Mouse (Mus musculus) neural tube, embryonic 15.5 days (tissue): ENCODE results near the gene Vmp1. TPM values are rescaled to one million over a fixed set of nuclear protein-coding genes. Genes with fewer than 3 reads are reported as not detected.

Source experiments
- ATAC-seq: fragments of 200-750 bp; cut with Nextera tagmentation; 2 replicates; pipeline ENCODE4 v1.8.0; 2017; ENCODE audit warnings: mild to moderate bottlenecking, moderate TSS enrichment, moderate library complexity; ENCODE audit not compliant: low FRiP score
- H3K27ac ChIP-seq: fragments of 300-500 bp; sonication (generic); replicated peaks from 2 replicates; pipeline ENCODE4 v1.5.1; 2015; ENCODE audit warnings: mild to moderate bottlenecking, inconsistent platforms
- H3K27me3 ChIP-seq: fragments of 300-500 bp; sonication (generic); replicated peaks from 2 replicates; pipeline ENCODE4 v1.6.1; 2015; ENCODE audit warnings: inconsistent platforms
- H3K36me3 ChIP-seq: fragments of 300-500 bp; sonication (generic); 2 replicates; pipeline ENCODE4 v1.6.1; 2015; ENCODE audit warnings: inconsistent platforms
- H3K4me1 ChIP-seq: fragments of 300-500 bp; sonication (generic); 2 replicates; pipeline ENCODE4 v1.6.1; 2015; ENCODE audit warnings: inconsistent platforms
- H3K4me2 ChIP-seq: fragments of 300-500 bp; sonication (generic); 2 replicates; pipeline ENCODE4 v1.6.1; 2015; ENCODE audit warnings: inconsistent platforms, mild to moderate bottlenecking, moderate library complexity
- H3K4me3 ChIP-seq: fragments of 300-500 bp; sonication (generic); replicated peaks from 2 replicates; pipeline ENCODE4 v1.5.1; 2015; ENCODE audit warnings: mild to moderate bottlenecking, inconsistent platforms
- H3K9ac ChIP-seq: fragments of 300-500 bp; sonication (generic); replicated peaks from 2 replicates; pipeline ENCODE4 v1.6.1; 2015; ENCODE audit warnings: mild to moderate bottlenecking, inconsistent platforms
- H3K9me3 ChIP-seq: fragments of 300-500 bp; sonication (generic); replicated peaks from 2 replicates; pipeline ENCODE4 v1.6.1; 2016; ENCODE audit warnings: inconsistent platforms
- WGBS: fragments of 180-500 bp; shearing (Covaris S2); methylation state at CpG from one replicate; pipeline ENCODE4 v1.1.7; 2015; ENCODE audit warnings: mixed read lengths; 5-methylcytosine and 5-hydroxymethylcytosine counted together
- polyA plus RNA-seq: library from polyadenylated mRNA; unstranded; fragments of >200 nt; fragmentation: Nextera tagmentation; extraction: Ambion mirVana; gene quantifications from 2 replicates; pipeline ENCODE4 v1.2.1, GENCODE M21; 2015

Gene Vmp1
- polyA plus RNA-seq, 1 experiment from 2014 or later = 126 TPM

GRCm38 (mm10) chr11:86668169-86668568 lies 15.5 kb downstream of the Vmp1 start:
- Histone ChIP-seq H3K27me3 (no peaks in the 10 kb centered on the region), H3K4me2 (no peak overlapping the region), H3K36me3 (peaks cover 21% of the 10 kb centered on the region), H3K9ac (no peak overlapping the region), H3K9me3 (no peaks in the 10 kb centered on the region), H3K4me1 (no peaks in the 10 kb centered on the region), H3K4me3 (no peak overlapping the region), H3K27ac (no peak overlapping the region)
- ATAC-seq = no peak
- 98% methylated on average over 3 of the region's 3 CpGs for WGBS

DNA sequence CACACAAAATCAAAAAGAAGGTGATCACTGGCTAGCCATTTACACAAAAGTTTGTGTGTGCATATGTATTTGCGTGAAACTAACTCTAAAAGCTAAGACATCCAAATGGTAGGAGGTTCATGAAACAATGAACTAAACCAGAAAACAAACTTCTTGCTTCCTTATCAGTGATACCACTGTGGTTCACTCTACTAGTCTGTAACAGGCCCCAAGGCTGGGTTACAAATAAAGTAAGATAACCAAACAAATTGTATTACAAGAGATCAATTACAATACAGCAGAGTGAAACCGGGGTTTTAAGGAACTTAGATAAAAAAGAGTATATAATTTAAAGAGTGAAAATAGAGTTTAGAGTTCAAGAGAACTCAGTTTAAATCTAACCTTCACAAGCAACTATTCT lies 16.1 kb downstream of the Vmp1 start:
- Histone ChIP-seq H3K4me2 (no peak overlapping the region), H3K4me3 (no peak overlapping the region), H3K36me3 (peaks cover 23% of the 10 kb centered on the region), H3K27ac (no peak overlapping the region), H3K4me1 (no peaks in the 10 kb centered on the region), H3K9me3 (no peaks in the 10 kb centered on the region), H3K27me3 (no peaks in the 10 kb centered on the region), H3K9ac (no peak overlapping the region)
- ATAC-seq = no peak
- WGBS = 94% methylated on average over 2 of the region's 2 CpGs

DNA sequence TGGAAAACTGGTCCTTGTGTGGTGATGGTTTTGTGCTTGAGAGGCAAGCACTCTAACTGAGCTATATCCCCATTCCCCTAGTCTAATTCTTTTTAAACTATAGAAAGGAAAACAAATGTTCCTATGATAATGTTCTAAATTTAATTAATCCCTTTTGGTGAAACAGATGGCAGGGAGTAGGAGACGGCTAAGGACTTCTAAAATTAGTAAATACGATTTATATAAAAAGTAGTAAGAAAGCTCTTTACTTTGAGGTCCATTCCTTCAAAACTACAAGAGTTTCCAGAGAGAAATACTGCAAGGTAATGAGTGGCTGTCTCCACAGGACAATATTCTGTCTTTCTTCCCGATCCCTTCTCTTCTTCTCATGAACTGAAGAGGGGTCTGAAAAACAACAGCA lies 19.2 kb downstream of the Vmp1 start:
- no peak overlapping the region for H3K9ac ChIP-seq

DNA sequence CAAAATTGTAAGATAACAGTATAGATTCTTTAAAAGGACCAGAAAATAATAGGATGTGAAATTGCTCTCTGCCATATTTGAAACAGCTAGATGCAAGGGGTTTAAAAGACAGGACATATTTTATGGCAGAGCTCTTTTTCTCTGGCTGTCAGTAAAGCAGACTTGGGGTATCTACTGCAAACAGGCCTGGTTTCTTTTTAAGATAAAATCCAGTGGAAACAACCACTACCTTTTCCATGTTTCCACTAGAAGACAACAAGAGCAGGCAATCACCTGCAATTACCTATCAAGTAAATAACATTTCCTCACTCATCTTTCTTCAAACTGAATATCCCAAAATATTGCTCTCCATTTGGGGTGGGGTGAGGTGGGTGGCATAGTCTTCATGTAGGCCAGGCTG lies 19.7 kb downstream of the Vmp1 start:
- H3K4me1 ChIP-seq = no peaks in the 10 kb centered on the region
- H3K36me3 ChIP-seq = peaks cover 35% of the 10 kb centered on the region
- no peak overlapping the region for H3K27ac ChIP-seq
- H3K9me3 ChIP-seq = no peaks in the 10 kb centered on the region
- no peak overlapping the region for H3K4me2 ChIP-seq
- H3K9ac ChIP-seq = no peak overlapping the region
- no peaks in the 10 kb centered on the region for H3K27me3 ChIP-seq
- H3K4me3 ChIP-seq = no peak overlapping the region
- ATAC-seq = no peak

More for the DNA sequence above, 19.2 kb downstream of the Vmp1 start:
- Histone ChIP-seq H3K27me3 (no peaks in the 10 kb centered on the region), H3K9me3 (no peaks in the 10 kb centered on the region), H3K4me1 (no peaks in the 10 kb centered on the region), H3K27ac (no peak overlapping the region), H3K4me2 (no peak overlapping the region), H3K36me3 (peaks cover 35% of the 10 kb centered on the region), H3K4me3 (no peak overlapping the region)
- 90% methylated on average over 3 of the region's 3 CpGs for WGBS
- ATAC-seq = no peak

GRCm38 (mm10) chr11:86662986-86663895 lies 20.4 kb downstream of the Vmp1 start:
- no peak for ATAC-seq
- 94% methylated on average over 8 of the region's 8 CpGs for WGBS

DNA sequence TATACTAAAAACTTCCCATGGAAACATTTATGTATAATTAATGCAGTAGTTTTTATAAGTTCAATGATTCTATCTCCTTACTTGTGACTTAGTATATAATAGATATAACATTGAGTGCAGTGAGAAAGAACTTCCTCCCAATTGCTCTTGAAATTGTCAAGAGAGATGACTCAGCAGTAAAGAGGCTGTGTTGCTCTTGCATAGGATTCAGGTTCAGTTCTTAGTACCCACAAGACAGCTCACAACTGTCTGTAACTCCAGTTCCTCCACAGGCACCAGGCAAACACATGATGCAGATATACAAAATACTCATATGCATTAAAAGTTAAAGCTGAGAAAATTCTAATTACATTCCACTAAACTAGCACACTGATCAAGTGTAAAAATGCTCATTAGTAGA lies 25.8 kb downstream of the Vmp1 start:
- Histone ChIP-seq H3K36me3 (peaks cover 14% of the 10 kb centered on the region), H3K27me3 (no peaks in the 10 kb centered on the region), H3K4me3 (no peak overlapping the region), H3K9ac (no peak overlapping the region), H3K9me3 (no peaks in the 10 kb centered on the region), H3K4me1 (no peaks in the 10 kb centered on the region), H3K27ac (no peak overlapping the region), H3K4me2 (no peak overlapping the region)
- no peak for ATAC-seq

More at GRCm38 (mm10) chr11:86662986-86663895, 20.4 kb downstream of the Vmp1 start:
- peaks cover 35% of the 10 kb centered on the region for H3K36me3 ChIP-seq
- no peak overlapping the region for H3K9ac ChIP-seq
- no peak overlapping the region for H3K4me2 ChIP-seq
- no peaks in the 10 kb centered on the region for H3K9me3 ChIP-seq
- H3K4me3 ChIP-seq = no peak overlapping the region
- H3K4me1 ChIP-seq = no peaks in the 10 kb centered on the region
- H3K27ac ChIP-seq = no peak overlapping the region
- no peaks in the 10 kb centered on the region for H3K27me3 ChIP-seq

DNA sequence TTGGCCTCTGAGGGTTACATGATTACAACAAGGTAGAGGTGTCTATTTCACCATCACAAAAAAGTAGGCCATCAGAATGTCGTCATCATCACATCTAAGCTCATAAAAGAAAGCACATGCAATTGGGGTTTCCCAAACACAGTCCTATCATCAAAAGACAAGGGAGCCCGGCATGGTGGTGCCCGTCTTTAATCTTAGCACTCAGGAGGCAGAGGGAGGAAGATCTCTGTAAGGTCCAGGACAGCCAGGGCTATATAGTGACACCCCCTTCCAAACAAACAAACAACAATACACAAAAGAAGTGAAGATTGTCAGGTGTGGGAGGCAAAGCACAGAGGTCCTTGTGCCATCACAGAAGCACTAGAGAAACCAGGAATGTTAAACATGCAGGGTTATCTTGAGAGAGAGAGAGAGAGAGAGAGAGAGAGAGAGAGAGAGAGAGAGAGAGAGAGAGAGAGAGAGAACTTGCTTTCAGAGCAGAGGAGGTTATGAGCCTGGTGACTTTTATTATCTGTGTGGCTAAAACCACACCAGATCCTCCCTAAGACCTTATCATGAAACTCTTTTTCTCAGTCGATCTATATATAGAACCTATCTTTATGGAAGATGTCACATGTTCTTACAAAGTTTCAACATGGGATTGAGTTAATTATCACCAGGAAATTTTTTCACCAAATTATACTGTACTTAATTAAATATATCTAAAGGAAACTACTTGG lies 26.6 kb downstream of the Vmp1 start:
- Histone ChIP-seq H3K27ac (no peak overlapping the region), H3K27me3 (no peaks in the 10 kb centered on the region), H3K9ac (no peak overlapping the region), H3K4me1 (no peaks in the 10 kb centered on the region), H3K36me3 (peaks cover 7% of the 10 kb centered on the region; the same call in 1 of the 2 replicates), H3K4me2 (no peak overlapping the region), H3K9me3 (no peaks in the 10 kb centered on the region), H3K4me3 (no peak overlapping the region)
- WGBS = 94% methylated on average over 4 of the region's 4 CpGs
- ATAC-seq = no peak

DNA sequence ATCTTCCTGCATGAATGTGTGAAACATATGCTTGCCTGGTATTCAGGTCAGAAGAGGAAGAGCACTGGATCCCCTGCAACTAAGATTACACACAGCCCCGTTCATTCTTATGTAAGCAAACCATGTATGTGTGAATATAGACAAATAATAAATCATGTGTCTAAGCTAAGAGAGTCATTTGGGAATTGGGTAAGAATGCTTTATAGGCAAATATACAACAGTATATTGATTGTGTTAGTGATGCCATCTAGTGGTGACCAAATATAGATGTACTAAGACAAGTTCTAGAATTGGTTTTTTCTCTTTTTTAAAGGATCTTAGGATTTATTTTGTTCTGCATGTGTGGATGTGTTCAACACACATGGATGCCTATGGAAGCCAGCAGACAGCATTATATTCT lies 28.0 kb downstream of the Vmp1 start:
- no peaks in the 10 kb centered on the region for H3K9me3 ChIP-seq
- H3K4me1 ChIP-seq = no peaks in the 10 kb centered on the region
- WGBS = 57% methylated on average over 1 of the region's 1 CpGs
- H3K4me3 ChIP-seq = no peak overlapping the region
- H3K36me3 ChIP-seq = peaks cover 3% of the 10 kb centered on the region; the same call in 1 of the 2 replicates
- no peak for ATAC-seq
- no peak overlapping the region for H3K9ac ChIP-seq
- H3K27ac ChIP-seq = no peak overlapping the region
- H3K27me3 ChIP-seq = no peaks in the 10 kb centered on the region
- H3K4me2 ChIP-seq = no peak overlapping the region

DNA sequence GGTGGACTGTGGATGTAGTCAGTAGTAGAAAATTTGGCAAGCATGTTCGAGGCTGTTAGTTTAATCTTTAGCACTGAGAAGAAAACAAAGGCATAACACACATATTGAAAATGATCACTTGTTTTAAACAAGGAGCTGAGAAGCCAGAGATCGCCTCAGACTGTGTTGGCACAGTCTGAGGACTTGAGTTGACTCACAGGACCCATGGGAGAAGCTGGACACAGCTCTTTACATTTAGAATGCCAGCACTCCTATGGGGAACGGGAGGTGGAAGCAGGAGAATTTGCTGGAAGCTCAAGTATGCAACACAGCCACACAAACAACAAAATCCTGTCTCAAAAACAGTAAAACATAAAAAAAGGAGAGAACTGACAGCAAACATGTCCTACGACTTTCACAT lies 29.5 kb downstream of the Vmp1 start:
- Histone ChIP-seq H3K4me1 (no peaks in the 10 kb centered on the region), H3K9ac (no peak overlapping the region), H3K4me3 (no peak overlapping the region), H3K9me3 (no peaks in the 10 kb centered on the region), H3K4me2 (no peak overlapping the region), H3K27me3 (no peaks in the 10 kb centered on the region), H3K27ac (no peak overlapping the region), H3K36me3 (no peaks in the 10 kb centered on the region)
- no peak for ATAC-seq
- WGBS = 92% methylated on average over 4 of the region's 4 CpGs

GRCm38 (mm10) chr11:86653446-86653845 lies 30.2 kb downstream of the Vmp1 start:
- 37% methylated on average over 3 of the region's 3 CpGs for WGBS
- no peak overlapping the region for H3K9ac ChIP-seq
- H3K4me1 ChIP-seq = no peaks in the 10 kb centered on the region
- H3K4me3 ChIP-seq = no peak overlapping the region
- no peak overlapping the region for H3K27ac ChIP-seq
- H3K27me3 ChIP-seq = no peaks in the 10 kb centered on the region
- H3K36me3 ChIP-seq = no peaks in the 10 kb centered on the region
- no peak overlapping the region for H3K4me2 ChIP-seq
- H3K9me3 ChIP-seq = no peaks in the 10 kb centered on the region
- ATAC-seq = no peak

DNA sequence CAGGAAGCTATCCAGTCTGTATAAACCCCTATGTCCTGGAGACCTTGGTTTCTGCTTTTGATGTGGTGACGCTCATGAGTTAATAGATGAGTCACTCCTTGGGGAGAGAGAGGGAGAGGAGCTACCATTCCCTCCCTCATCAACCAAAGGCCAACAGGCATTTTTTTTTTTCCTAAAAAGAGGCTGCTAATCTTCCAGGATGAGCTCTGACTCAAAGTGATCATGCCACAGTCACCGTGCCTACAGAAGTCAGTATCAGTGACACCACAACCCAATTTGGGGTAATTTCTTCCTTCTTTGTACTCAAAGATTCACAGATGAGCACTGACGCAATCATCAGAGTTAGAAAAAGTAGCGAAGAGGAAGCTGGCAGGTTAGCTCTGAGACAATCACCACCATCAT lies 31.1 kb downstream of the Vmp1 start:
- WGBS = 89% methylated on average over 4 of the region's 4 CpGs
- Histone ChIP-seq H3K9ac (no peak overlapping the region), H3K4me2 (no peak overlapping the region), H3K4me3 (no peak overlapping the region), H3K4me1 (no peaks in the 10 kb centered on the region), H3K27me3 (no peaks in the 10 kb centered on the region), H3K36me3 (no peaks in the 10 kb centered on the region), H3K9me3 (no peaks in the 10 kb centered on the region), H3K27ac (no peak overlapping the region)
- ATAC-seq = no peak

GRCm38 (mm10) chr11:86650676-86651075 lies 33.0 kb downstream of the Vmp1 start:
- ATAC-seq = no peak
- Histone ChIP-seq H3K27ac (no peak overlapping the region), H3K27me3 (no peaks in the 10 kb centered on the region), H3K4me1 (no peaks in the 10 kb centered on the region), H3K4me3 (no peak overlapping the region), H3K36me3 (no peaks in the 10 kb centered on the region), H3K4me2 (no peak overlapping the region), H3K9ac (no peak overlapping the region), H3K9me3 (no peaks in the 10 kb centered on the region)
- WGBS = 65% methylated on average over 6 of the region's 6 CpGs
